Mouse (Mus musculus) midbrain, embryonic 16.5 days (tissue): ENCODE results near the gene Hnrnpdl. TPM values are rescaled to one million over a fixed set of nuclear protein-coding genes. Genes with fewer than 3 reads are reported as not detected.

Experiments used
- ATAC-seq: fragments of 200-750 bp; cut with Nextera tagmentation; 2 replicates; pipeline ENCODE4 v1.8.0; 2017; ENCODE audit warnings: moderate TSS enrichment
- H3K27ac ChIP-seq: fragments of 300-500 bp; sonication (generic); 2 replicates; pipeline ENCODE4 v1.5.1; 2014; ENCODE audit warnings: mild to moderate bottlenecking, low read length, mixed read lengths
- H3K27me3 ChIP-seq: fragments of 300-500 bp; sonication (generic); 2 replicates; pipeline ENCODE4 v1.6.1; 2014; ENCODE audit warnings: low read depth, low read length, mixed read lengths; ENCODE audit not compliant: control insufficient read depth, insufficient read depth
- H3K36me3 ChIP-seq: fragments of 300-500 bp; sonication (generic); 2 replicates; pipeline ENCODE4 v1.6.1; 2014; ENCODE audit warnings: mild to moderate bottlenecking, low read length, moderate library complexity, mixed read lengths; ENCODE audit not compliant: control insufficient read depth, insufficient read depth
- H3K4me1 ChIP-seq: fragments of 300-500 bp; sonication (generic); 2 replicates; pipeline ENCODE4 v1.6.1; 2014; ENCODE audit warnings: mild to moderate bottlenecking, low read length, mixed read lengths; ENCODE audit not compliant: control insufficient read depth, insufficient read depth
- H3K4me2 ChIP-seq: fragments of 300-500 bp; sonication (generic); 2 replicates; pipeline ENCODE4 v1.6.1; 2014; ENCODE audit warnings: mild to moderate bottlenecking, low read length, mixed read lengths
- H3K4me3 ChIP-seq: fragments of 300-500 bp; sonication (generic); 2 replicates; pipeline ENCODE4 v1.5.1; 2014; ENCODE audit warnings: low read depth, mild to moderate bottlenecking, low read length, moderate library complexity, mixed read lengths
- H3K9ac ChIP-seq: fragments of 300-500 bp; sonication (generic); 2 replicates; pipeline ENCODE4 v1.6.1; 2014; ENCODE audit warnings: low read depth, low read length, mixed read lengths
- H3K9me3 ChIP-seq: fragments of 300-500 bp; sonication (generic); replicated peaks from 2 replicates; pipeline ENCODE4 v1.6.1; 2014; ENCODE audit warnings: mild to moderate bottlenecking, low read length, mixed read lengths; ENCODE audit not compliant: control insufficient read depth, poor library complexity, severe bottlenecking
- WGBS: fragments of 180-500 bp; shearing (Covaris S2); extraction: QIAGEN DNeasy Blood & Tissue Kit; methylation state at CpG from one replicate; pipeline ENCODE4 v1.1.7; 2014; 5-methylcytosine and 5-hydroxymethylcytosine counted together
- polyA plus RNA-seq: library from polyadenylated mRNA; unstranded; fragments of >200 nt; fragmentation: Nextera tagmentation; extraction: Ambion mirVana; gene quantifications from 2 replicates; pipeline ENCODE4 v1.2.1, GENCODE M21; 2015

The Hnrnpdl gene
- 199 and 210 TPM in 2 replicates for polyA plus RNA-seq

- H3K4me1 ChIP-seq, result peaks cover 36% of the 10 kb centered on the region
- under 1% methylated on average over 54 of the region's 57 CpGs for WGBS
- no peaks in the 10 kb centered on the region for H3K27me3 ChIP-seq
- peak within 1 kb of the TSS; percentile 100 for H3K27ac ChIP-seq
- peak; percentile 88 for ATAC-seq
- H3K9ac ChIP-seq, result peak within 1 kb of the TSS; percentile 98
- H3K36me3 ChIP-seq, result no peaks in the 10 kb centered on the region
- peak within 1 kb of the TSS; percentile 65 for H3K4me2 ChIP-seq
- no peaks in the 10 kb centered on the region for H3K9me3 ChIP-seq
- peak within 1 kb of the TSS; percentile 90 for H3K4me3 ChIP-seq
Measured at GRCm38 (mm10) chr5:100039602-100040142, at the start of gene Hnrnpdl, which contains the start of gene Enoph1. Gene Hnrnpdl (minus strand): TSS chr5:100039664. Gene Enoph1 (plus strand): TSS chr5:100039985.

- Histone ChIP-seq H3K36me3 (0 out of 2 replicates have a peak, but pooled peaks cover 3% of the 10 kb centered on the region), H3K4me3 (no peak overlapping the region), H3K9me3 (no peaks in the 10 kb centered on the region), H3K9ac (no peak overlapping the region), H3K27me3 (no peaks in the 10 kb centered on the region), H3K4me1 (no peaks in the 10 kb centered on the region; the same call in 1 of the 2 replicates), H3K27ac (0 out of 2 replicates have a peak overlapping the region, but pooled peaks have one; percentile 7), H3K4me2 (no peak overlapping the region)
- no peak for ATAC-seq
- WGBS, result 60% methylated on average over 8 of the region's 8 CpGs
Measured at GRCm38 (mm10) chr5:100085097-100085496, 45.6 kb upstream of the Hnrnpdl start.

- Histone ChIP-seq H3K9me3 (no peaks in the 10 kb centered on the region), H3K27ac (no peak overlapping the region), H3K4me3 (no peak overlapping the region), H3K9ac (no peak overlapping the region), H3K36me3 (0 out of 2 replicates have a peak, but pooled peaks cover 3% of the 10 kb centered on the region), H3K27me3 (no peaks in the 10 kb centered on the region), H3K4me1 (peaks cover 4% of the 10 kb centered on the region; the same call in 1 of the 2 replicates), H3K4me2 (no peak overlapping the region)
- WGBS, result 54% methylated on average over 12 of the region's 12 CpGs
- ATAC-seq, result peak; percentile 55; the same call in 1 of the 2 replicates
Measured at GRCm38 (mm10) chr5:100083953-100084562, 44.6 kb upstream of the Hnrnpdl start.

- H3K4me1 ChIP-seq, result peaks cover 7% of the 10 kb centered on the region; the same call in 1 of the 2 replicates
- ATAC-seq, result no peak
- H3K4me2 ChIP-seq, result no peak overlapping the region
- WGBS, result 92% methylated on average over 4 of the region's 4 CpGs
- no peak overlapping the region for H3K4me3 ChIP-seq
- no peaks in the 10 kb centered on the region for H3K9me3 ChIP-seq
- H3K27me3 ChIP-seq, result no peaks in the 10 kb centered on the region
- H3K36me3 ChIP-seq, result 0 out of 2 replicates have a peak, but pooled peaks cover 3% of the 10 kb centered on the region
- H3K9ac ChIP-seq, result no peak overlapping the region
- H3K27ac ChIP-seq, result no peak overlapping the region
Measured at GRCm38 (mm10) chr5:100082006-100082405, 42.5 kb upstream of the Hnrnpdl start.

- H3K9ac ChIP-seq, result no peak overlapping the region
- peaks cover 7% of the 10 kb centered on the region; the same call in 1 of the 2 replicates for H3K4me1 ChIP-seq
- no peak for ATAC-seq
- H3K9me3 ChIP-seq, result no peaks in the 10 kb centered on the region
- no peak overlapping the region for H3K27ac ChIP-seq
- no peak overlapping the region for H3K4me3 ChIP-seq
- H3K27me3 ChIP-seq, result no peaks in the 10 kb centered on the region
- peak overlapping the region; percentile 41; the same call in 1 of the 2 replicates for H3K4me2 ChIP-seq
- 0 out of 2 replicates have a peak, but pooled peaks cover 3% of the 10 kb centered on the region for H3K36me3 ChIP-seq
- WGBS, result 77% methylated on average over 8 of the region's 8 CpGs
Measured at GRCm38 (mm10) chr5:100079931-100080275, 40.4 kb upstream of the Hnrnpdl start.

- peaks cover 7% of the 10 kb centered on the region; the same call in 1 of the 2 replicates for H3K4me1 ChIP-seq
- peak overlapping the region; percentile 41 for H3K4me2 ChIP-seq
- 36% methylated on average over 36 of the region's 36 CpGs for WGBS
- no peaks in the 10 kb centered on the region for H3K9me3 ChIP-seq
- H3K9ac ChIP-seq, result peak overlapping the region; percentile 41; the same call in 1 of the 2 replicates
- no peak overlapping the region for H3K27ac ChIP-seq
- 0 out of 2 replicates have a peak, but pooled peaks cover 3% of the 10 kb centered on the region for H3K36me3 ChIP-seq
- peak overlapping the region; percentile 9; the same call in 1 of the 2 replicates for H3K4me3 ChIP-seq
- ATAC-seq, result peak; percentile 38
- no peaks in the 10 kb centered on the region for H3K27me3 ChIP-seq
Measured at GRCm38 (mm10) chr5:100079040-100079930, 39.8 kb upstream of the Hnrnpdl start.

- no peak overlapping the region for H3K4me3 ChIP-seq
- 54% methylated on average over 4 of the region's 4 CpGs for WGBS
- H3K4me2 ChIP-seq, result no peak overlapping the region
- H3K9ac ChIP-seq, result no peak overlapping the region
- ATAC-seq, result no peak
- no peaks in the 10 kb centered on the region for H3K36me3 ChIP-seq
- no peaks in the 10 kb centered on the region for H3K9me3 ChIP-seq
- no peak overlapping the region for H3K27ac ChIP-seq
- peaks cover 9% of the 10 kb centered on the region; the same call in 1 of the 2 replicates for H3K4me1 ChIP-seq
- H3K27me3 ChIP-seq, result no peaks in the 10 kb centered on the region
Measured at GRCm38 (mm10) chr5:100074571-100074970, 35.1 kb upstream of the Hnrnpdl start.

- Histone ChIP-seq H3K9ac (no peak overlapping the region), H3K4me3 (no peak overlapping the region), H3K27ac (no peak overlapping the region), H3K4me1 (peaks cover 3% of the 10 kb centered on the region; the same call in 1 of the 2 replicates), H3K36me3 (peaks cover 6% of the 10 kb centered on the region; the same call in 1 of the 2 replicates), H3K27me3 (no peaks in the 10 kb centered on the region), H3K4me2 (no peak overlapping the region), H3K9me3 (no peaks in the 10 kb centered on the region)
- 40% methylated on average over 9 of the region's 9 CpGs for WGBS
- no peak for ATAC-seq
Measured at GRCm38 (mm10) chr5:100072557-100072956, 33.1 kb upstream of the Hnrnpdl start.
